Mouse (Mus musculus) embryo, embryonic 10 days (tissue): ENCODE data around the gene Ccdc114.

Experiments used
- DNase-seq: peaks from one replicate; pipeline ENCODE4 v3.0.0-alpha.2; 2015; ENCODE audit warnings: low spot score

Ccdc114 gene

GRCm38 (mm10) chr7:45986893-45987292 lies 63.0 kb downstream of the Ccdc114 start:
- DNase-seq, result no peak

DNA sequence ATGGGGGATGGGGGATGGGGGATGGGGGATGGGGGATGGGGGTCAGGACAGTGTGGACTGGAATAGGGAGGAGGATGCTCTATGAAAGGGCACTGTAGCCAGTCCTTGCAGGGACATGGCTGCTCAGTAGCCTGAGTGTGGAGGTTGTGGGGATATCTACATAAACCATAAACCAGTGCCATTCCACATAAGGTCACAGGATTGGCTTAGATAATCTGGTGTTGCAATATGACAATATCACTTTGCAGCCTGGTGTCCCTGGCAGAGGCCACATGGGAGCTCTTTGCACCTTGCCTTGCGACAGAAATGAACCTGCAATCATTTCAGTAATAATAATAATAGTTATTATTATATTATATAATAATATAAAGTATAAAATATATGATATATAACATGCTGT lies 64.5 kb downstream of the Ccdc114 start:
- DNase-seq, result no peak

DNA sequence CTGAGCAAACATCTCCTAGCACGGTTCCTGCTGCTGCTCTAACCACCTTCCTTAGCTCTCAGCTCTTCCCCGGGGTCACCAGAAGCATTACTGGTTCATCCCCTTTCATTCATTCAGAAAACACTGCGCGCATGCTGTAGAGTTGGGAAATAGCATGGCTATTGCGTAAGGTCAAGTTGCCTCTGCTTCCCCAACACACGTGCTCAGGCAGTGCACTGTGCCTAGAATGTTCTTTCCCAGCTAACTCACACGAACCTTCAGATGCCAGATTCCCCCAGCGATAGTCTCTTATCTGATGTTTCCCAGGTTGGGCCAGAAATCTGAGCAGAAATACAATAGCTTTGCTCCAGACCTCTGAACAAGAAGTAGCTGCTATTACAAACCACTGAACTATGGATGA lies 68.6 kb downstream of the Ccdc114 start:
- DNase-seq, result no peak
